ENCODE assay signal across 12 mouse cellular contexts in genomic region chr16:85897854-85898253, GRCm38 (mm10). TPM values are rescaled to one million over a fixed set of nuclear protein-coding genes. Genes with fewer than 3 reads are reported as not detected.
A peak's percentile ranks its signal among the peaks of the same experiment; 100 is the strongest.
DNase-seq lines count a peak whose midpoint lies in the region; ATAC-seq lines count a peak whose summit lies in the region.
"Had no signal": no experiment of that assay in that cellular context is flagged by ENCODE, and none has a peak within 500 bp of the region (broad histone marks: within the 10 kb centered on the region; RNA-seq: fewer than 3 reads in every experiment).

No protein-coding gene starts in this region.

- H3K4me3 ChIP-seq in heart, embryonic 15.5 days, result peak overlapping the region; percentile 66
- 0 out of 2 replicates have a peak overlapping the region, but pooled peaks have one; percentile 1 for H3K4me3 ChIP-seq in lung, embryonic 15.5 days
- 0 out of 2 replicates have a peak overlapping the region, but pooled peaks have one; percentile 60 for H3K4me3 ChIP-seq in hindbrain, embryonic 14.5 days (replicated peaks; ENCODE audit: low read length)
- peak overlapping the region; percentile 55; the same call in 1 of the 2 replicates for H3K4me3 ChIP-seq in stomach, embryonic 15.5 days (replicated peaks)
- H3K4me3 ChIP-seq: midbrain, embryonic 12.5 days had no signal

- ATAC-seq in heart, embryonic 15.5 days (replicated peaks; ENCODE audit: insufficient number of reproducible peaks, insufficient read depth, low FRiP score, low read depth), result no peak
- no peak for ATAC-seq in lung, embryonic 15.5 days (ENCODE audit: borderline replicate concordance, extremely low read depth, low FRiP score, low TSS enrichment)
- no peak for ATAC-seq in hindbrain, embryonic 14.5 days (ENCODE audit: low FRiP score)
- ATAC-seq in stomach, embryonic 15.5 days (ENCODE audit: insufficient read depth, low FRiP score, low read depth), result no peak
- ATAC-seq: forebrain, postnatal 0 days had no signal

- H3K27me3 ChIP-seq in heart, embryonic 15.5 days, result peaks cover 8% of the 10 kb centered on the region
- peaks cover 19% of the 10 kb centered on the region for H3K27me3 ChIP-seq in lung, embryonic 15.5 days
- peaks cover 7% of the 10 kb centered on the region for H3K27me3 ChIP-seq in hindbrain, embryonic 14.5 days (ENCODE audit: control insufficient read depth, insufficient read depth, low read length)
- H3K27me3 ChIP-seq in stomach, embryonic 15.5 days (replicated peaks), result peaks cover 4% of the 10 kb centered on the region; the same call in 1 of the 2 replicates

- peak overlapping the region; percentile 97 for H3K4me2 ChIP-seq in heart, embryonic 15.5 days
- H3K4me2 ChIP-seq in lung, embryonic 15.5 days, result 0 out of 2 replicates have a peak overlapping the region, but pooled peaks have one; percentile 91
- H3K4me2 ChIP-seq in hindbrain, embryonic 14.5 days (replicated peaks), result peak overlapping the region; percentile 98; the same call in 1 of the 2 replicates
- peak overlapping the region; percentile 8; the same call in 1 of the 2 replicates for H3K4me2 ChIP-seq in stomach, embryonic 15.5 days
- H3K4me2 ChIP-seq: midbrain, embryonic 12.5 days had no signal

- WGBS in heart, embryonic 15.5 days, result 86% methylated on average over 3 of the region's 3 CpGs
- WGBS in lung, embryonic 15.5 days, result 94% methylated on average over 3 of the region's 3 CpGs
- 92% methylated on average over 3 of the region's 3 CpGs for WGBS in hindbrain, embryonic 14.5 days
- WGBS in stomach, embryonic 15.5 days, result 91% methylated on average over 3 of the region's 3 CpGs

- no peak overlapping the region for H3K27ac ChIP-seq in heart, embryonic 15.5 days
- no peak overlapping the region for H3K27ac ChIP-seq in lung, embryonic 15.5 days
- H3K27ac ChIP-seq in hindbrain, embryonic 14.5 days, result no peak overlapping the region
- no peak overlapping the region for H3K27ac ChIP-seq in stomach, embryonic 15.5 days
- H3K27ac ChIP-seq: midbrain, embryonic 12.5 days had no signal

- no peak overlapping the region for H3K9ac ChIP-seq in heart, embryonic 15.5 days
- no peak overlapping the region for H3K9ac ChIP-seq in lung, embryonic 15.5 days
- H3K9ac ChIP-seq in hindbrain, embryonic 14.5 days, result no peak overlapping the region
- no peak overlapping the region for H3K9ac ChIP-seq in stomach, embryonic 15.5 days
- H3K9ac ChIP-seq: forebrain, postnatal 0 days; midbrain, embryonic 12.5 days had no signal

- DNase-seq in heart, adult 8-10 months (ENCODE audit: low spot score), result no peak
- DNase-seq in lung, postnatal 25 days (ENCODE audit: low spot score), result no peak
- no peak for DNase-seq in hindbrain, embryonic 14.5 days (ENCODE audit: low spot score)
- DNase-seq in right cerebral cortex, adult 2 months (ENCODE audit: low spot score in 2 of 2), result no peak
- no peak for DNase-seq in embryo, embryonic 10.5 days (ENCODE audit: low spot score)
- DNase-seq: cerebellum, adult 2 months; forebrain, postnatal 0 days; thymus, postnatal 25 days had no signal

- H3K9me3 ChIP-seq in heart, embryonic 15.5 days (replicated peaks), result no peaks in the 10 kb centered on the region
- H3K9me3 ChIP-seq in lung, embryonic 15.5 days, result no peaks in the 10 kb centered on the region
- H3K9me3 ChIP-seq in hindbrain, embryonic 14.5 days (ENCODE audit: control insufficient read depth, low read length), result no peaks in the 10 kb centered on the region
- no peaks in the 10 kb centered on the region for H3K9me3 ChIP-seq in stomach, embryonic 15.5 days
- H3K9me3 ChIP-seq: midbrain, embryonic 12.5 days had no signal

- H3K4me1 ChIP-seq in heart, embryonic 15.5 days (replicated peaks), result peaks cover 22% of the 10 kb centered on the region
- H3K4me1 ChIP-seq in lung, embryonic 15.5 days, result peaks cover 19% of the 10 kb centered on the region
- no peaks in the 10 kb centered on the region for H3K4me1 ChIP-seq in hindbrain, embryonic 14.5 days (replicated peaks; ENCODE audit: control insufficient read depth, insufficient read depth, low read length)
- H3K4me1 ChIP-seq in stomach, embryonic 15.5 days, result peaks cover 14% of the 10 kb centered on the region; the same call in 1 of the 2 replicates

- H3K36me3 ChIP-seq in heart, embryonic 15.5 days, result no peaks in the 10 kb centered on the region
- no peaks in the 10 kb centered on the region for H3K36me3 ChIP-seq in lung, embryonic 15.5 days
- no peaks in the 10 kb centered on the region for H3K36me3 ChIP-seq in hindbrain, embryonic 14.5 days (replicated peaks; ENCODE audit: control insufficient read depth, insufficient read depth)
- no peaks in the 10 kb centered on the region for H3K36me3 ChIP-seq in stomach, embryonic 15.5 days
- H3K36me3 ChIP-seq: midbrain, embryonic 12.5 days had no signal

RNA-seq across cellular contexts. Expression of gene Adamts5, which starts 3.8 kb away (rescaled TPM):
- 3.8 and 5.4 TPM in 2 replicates for polyA plus RNA-seq in heart, embryonic 15.5 days (2015; fragmentation: Nextera tagmentation; extraction: Ambion mirVana)
- total RNA-seq in heart, adult 8-10 months (2022), result 1 to 10 TPM; 5.6 to 7.9 (median 6.0) TPM
- 3.7 and 4.7 TPM in 2 replicates for polyA plus RNA-seq in lung, embryonic 15.5 days (2015; fragmentation: Nextera tagmentation; extraction: Ambion mirVana)
- polyA plus RNA-seq in hindbrain, embryonic 14.5 days (2014; fragmentation: Nextera tagmentation; extraction: Ambion mirVana), result 4.6 TPM in 2 replicates
- 3.9 and 4.0 TPM in 2 replicates for polyA plus RNA-seq in stomach, embryonic 15.5 days (2015; fragmentation: Nextera tagmentation; extraction: Ambion mirVana)

Comparison
In these comparisons a context has a peak if more than half of its experiments do, and no peak if none do; other contexts are left out.
1. H3K4me2 ChIP-seq: peak in every context shown above with its lines; median percentile 98 in hindbrain, embryonic 14.5 days; 97 in heart, embryonic 15.5 days; 91 in lung, embryonic 15.5 days; 8 in stomach, embryonic 15.5 days.
2. H3K4me3 ChIP-seq: peak in every context shown above with its lines; median percentile 66 in heart, embryonic 15.5 days; 60 in hindbrain, embryonic 14.5 days; 55 in stomach, embryonic 15.5 days; 1 in lung, embryonic 15.5 days.